Mouse (Mus musculus) kidney, postnatal 0 days (tissue): ENCODE data around the gene Prdm2. TPM values are rescaled to one million over a fixed set of nuclear protein-coding genes. Genes with fewer than 3 reads are reported as not detected.

Source experiments
- ATAC-seq: fragments of 200-750 bp; cut with Nextera tagmentation; replicated peaks from 2 replicates; pipeline ENCODE4 v1.8.0; 2017; ENCODE audit warnings: low read depth, moderate number of reproducible peaks, moderate TSS enrichment, moderate library complexity; ENCODE audit not compliant: low FRiP score
- DNase-seq: peaks from one replicate; pipeline ENCODE4 v3.0.0-alpha.2; 2016; ENCODE audit warnings: low spot score
- H3K27ac ChIP-seq: fragments of 300-500 bp; sonication (generic); 2 replicates; pipeline ENCODE4 v1.5.1; 2014; ENCODE audit warnings: mild to moderate bottlenecking
- H3K27me3 ChIP-seq: fragments of 300-500 bp; sonication (generic); 2 replicates; pipeline ENCODE4 v1.6.1; 2014; ENCODE audit warnings: low read length, mixed read lengths; ENCODE audit not compliant: insufficient read depth
- H3K36me3 ChIP-seq: fragments of 300-500 bp; sonication (generic); 2 replicates; pipeline ENCODE4 v1.6.1; 2014; ENCODE audit warnings: low read length, mixed read lengths; ENCODE audit not compliant: insufficient read depth
- H3K4me1 ChIP-seq: fragments of 300-500 bp; sonication (generic); replicated peaks from 2 replicates; pipeline ENCODE4 v1.6.1; 2014; ENCODE audit warnings: antibody characterized with exemption, low read length, mixed read lengths; ENCODE audit not compliant: insufficient read depth
- H3K4me2 ChIP-seq: fragments of 300-500 bp; sonication (generic); 2 replicates; pipeline ENCODE4 v1.6.1; 2014; ENCODE audit warnings: mild to moderate bottlenecking, low read length, moderate library complexity, mixed read lengths
- H3K4me3 ChIP-seq: fragments of 300-500 bp; sonication (generic); replicated peaks from 2 replicates; pipeline ENCODE4 v1.5.1; 2014; ENCODE audit warnings: low read depth, low read length
- H3K9ac ChIP-seq: fragments of 300-500 bp; sonication (generic); 2 replicates; pipeline ENCODE4 v1.6.1; 2014; ENCODE audit warnings: low read depth, low read length
- H3K9me3 ChIP-seq: fragments of 300-500 bp; sonication (generic); replicated peaks from 2 replicates; pipeline ENCODE4 v1.6.1; 2016; ENCODE audit warnings: low read length, inconsistent platforms, mixed read lengths
- CTCF ChIP-seq: IDR thresholded peaks from 2 replicates; pipeline ENCODE4 v1.5.1; 2016; ENCODE audit warnings: antibody characterized with exemption, low read depth, mild to moderate bottlenecking, moderate library complexity
- WGBS: fragments of 180-500 bp; shearing (Covaris S2); extraction: QIAGEN DNeasy Blood & Tissue Kit; methylation state at CpG from one replicate; pipeline ENCODE4 v1.1.7; 2014; 5-methylcytosine and 5-hydroxymethylcytosine counted together
- polyA plus RNA-seq: library from polyadenylated mRNA; unstranded; fragments of >200 nt; fragmentation: Nextera tagmentation; extraction: Ambion mirVana; gene quantifications from 2 replicates; pipeline ENCODE4 v1.2.1, GENCODE M21; 2015

Gene Prdm2
- polyA plus RNA-seq, 1 experiment from 2014 or later, result 8.0 TPM

GRCm38 (mm10) chr4:143197845-143198356 is 14.9 kb downstream of the Prdm2 start:
- Histone ChIP-seq H3K4me1 (no peaks in the 10 kb centered on the region), H3K4me2 (no peak overlapping the region), H3K9me3 (no peaks in the 10 kb centered on the region), H3K27ac (no peak overlapping the region), H3K4me3 (no peak overlapping the region), H3K9ac (no peak overlapping the region), H3K36me3 (no peaks in the 10 kb centered on the region), H3K27me3 (no peaks in the 10 kb centered on the region)
- ATAC-seq (no peak), DNase-seq (no peak)
- TF ChIP-seq CTCF, result no peak
- 76% methylated on average over 5 of the region's 5 CpGs for WGBS

GRCm38 (mm10) chr4:143194328-143194727 is 18.5 kb downstream of the Prdm2 start:
- no peaks in the 10 kb centered on the region for H3K27me3 ChIP-seq
- ATAC-seq (no peak), DNase-seq (no peak)
- 71% methylated on average over 5 of the region's 5 CpGs for WGBS
- no peak for TF ChIP-seq CTCF
- no peak overlapping the region for H3K4me2 ChIP-seq
- no peaks in the 10 kb centered on the region for H3K4me1 ChIP-seq
- no peak overlapping the region for H3K9ac ChIP-seq
- no peaks in the 10 kb centered on the region for H3K36me3 ChIP-seq
- H3K27ac ChIP-seq, result no peak overlapping the region
- H3K9me3 ChIP-seq, result no peaks in the 10 kb centered on the region
- H3K4me3 ChIP-seq, result no peak overlapping the region

GRCm38 (mm10) chr4:143193164-143193563 is 19.6 kb downstream of the Prdm2 start:
- Histone ChIP-seq H3K9me3 (no peaks in the 10 kb centered on the region), H3K27me3 (no peaks in the 10 kb centered on the region), H3K4me1 (no peaks in the 10 kb centered on the region), H3K27ac (no peak overlapping the region), H3K4me2 (no peak overlapping the region), H3K36me3 (no peaks in the 10 kb centered on the region), H3K9ac (no peak overlapping the region), H3K4me3 (no peak overlapping the region)
- ATAC-seq (no peak), DNase-seq (no peak)
- 87% methylated on average over 6 of the region's 6 CpGs for WGBS
- no peak for TF ChIP-seq CTCF

DNA sequence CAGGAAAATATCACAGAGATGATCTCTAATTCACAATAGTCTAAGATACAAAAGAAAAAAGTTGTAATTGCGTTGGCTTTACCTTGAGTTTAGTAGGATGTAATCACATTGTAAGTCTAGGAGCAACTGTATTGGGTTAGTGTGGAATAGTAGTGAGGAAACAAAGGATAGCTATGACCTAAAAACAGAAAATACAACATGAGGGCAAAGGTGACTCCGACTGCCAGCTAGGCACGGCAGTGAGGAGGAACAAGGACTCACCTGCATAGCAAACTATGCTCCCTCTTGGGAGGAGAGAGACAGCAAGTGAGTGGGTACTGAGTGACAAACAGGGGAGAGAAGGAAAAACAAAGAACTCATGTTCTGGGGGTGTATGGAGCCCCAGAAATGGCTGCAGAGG is 21.0 kb downstream of the Prdm2 start:
- TF ChIP-seq CTCF, result no peak
- Histone ChIP-seq H3K4me2 (no peak overlapping the region), H3K4me3 (no peak overlapping the region), H3K9me3 (no peaks in the 10 kb centered on the region), H3K4me1 (no peaks in the 10 kb centered on the region), H3K36me3 (no peaks in the 10 kb centered on the region), H3K27ac (no peak overlapping the region), H3K27me3 (no peaks in the 10 kb centered on the region), H3K9ac (no peak overlapping the region)
- 69% methylated on average over 3 of the region's 3 CpGs for WGBS
- DNase-seq (no peak), ATAC-seq (no peak)

- no peaks in the 10 kb centered on the region for H3K36me3 ChIP-seq
- H3K27me3 ChIP-seq, result no peaks in the 10 kb centered on the region
- no peaks in the 10 kb centered on the region for H3K9me3 ChIP-seq
- WGBS, result 44% methylated on average over 4 of the region's 4 CpGs
- no peak overlapping the region for H3K27ac ChIP-seq
- no peak overlapping the region for H3K4me2 ChIP-seq
- no peak for DNase-seq
- H3K9ac ChIP-seq, result no peak overlapping the region
- H3K4me3 ChIP-seq, result no peak overlapping the region
- no peak for TF ChIP-seq CTCF
- no peaks in the 10 kb centered on the region for H3K4me1 ChIP-seq
- no peak for ATAC-seq
Observed at GRCm38 (mm10) chr4:143190657-143191056, 22.1 kb downstream of the Prdm2 start.

- no peak overlapping the region for H3K27ac ChIP-seq
- H3K4me2 ChIP-seq, result no peak overlapping the region
- WGBS, result 78% methylated on average over 5 of the region's 5 CpGs
- no peak overlapping the region for H3K4me3 ChIP-seq
- no peak for ATAC-seq
- no peaks in the 10 kb centered on the region for H3K4me1 ChIP-seq
- no peak for DNase-seq
- H3K27me3 ChIP-seq, result no peaks in the 10 kb centered on the region
- TF ChIP-seq CTCF, result no peak
- H3K36me3 ChIP-seq, result no peaks in the 10 kb centered on the region
- H3K9ac ChIP-seq, result no peak overlapping the region
- no peaks in the 10 kb centered on the region for H3K9me3 ChIP-seq
Observed at GRCm38 (mm10) chr4:143188571-143189191, 24.1 kb downstream of the Prdm2 start.

DNA sequence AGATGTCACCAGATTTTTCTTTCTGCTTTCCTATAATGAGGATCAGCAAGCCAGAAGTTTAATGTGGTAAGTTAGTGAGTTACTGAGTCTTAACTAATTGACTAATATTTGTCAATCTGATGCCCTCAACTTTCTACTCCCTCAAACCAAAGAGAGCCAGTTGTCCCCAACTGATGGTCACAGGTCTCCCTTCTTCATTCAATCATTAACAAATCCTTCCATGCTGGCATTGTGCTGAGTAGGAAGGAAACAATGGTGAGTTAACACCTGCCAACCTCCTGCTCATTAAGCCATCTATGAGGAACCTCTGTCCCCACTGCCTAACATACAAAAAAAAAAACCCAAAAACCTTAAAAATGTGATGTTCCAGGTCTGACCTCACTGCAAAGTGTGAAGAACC is 26.7 kb downstream of the Prdm2 start:
- H3K4me2 ChIP-seq, result no peak overlapping the region
- H3K36me3 ChIP-seq, result no peaks in the 10 kb centered on the region
- ATAC-seq, result no peak
- DNase-seq, result no peak
- no peak for TF ChIP-seq CTCF
- H3K4me1 ChIP-seq, result no peaks in the 10 kb centered on the region
- no peak overlapping the region for H3K27ac ChIP-seq
- no peak overlapping the region for H3K4me3 ChIP-seq
- no peaks in the 10 kb centered on the region for H3K27me3 ChIP-seq
- no peak overlapping the region for H3K9ac ChIP-seq
- H3K9me3 ChIP-seq, result no peaks in the 10 kb centered on the region
